Mouse (Mus musculus) liver, embryonic 12.5 days (tissue): Measurements from ENCODE around the gene Abhd17c. TPM values are rescaled to one million over a fixed set of nuclear protein-coding genes. Genes with fewer than 3 reads are reported as not detected.
A peak's percentile ranks its signal among the peaks of the same experiment; 100 is the strongest.
"Not testable (repeated sequence)": the region's sequence is repeated elsewhere in the genome, so short reads cannot be mapped to it uniquely, and the experiment has no call there.

Experiments used
- ATAC-seq: fragments of 200-750 bp; cut with Nextera tagmentation; 2 replicates; pipeline ENCODE4 v1.8.0; 2017; ENCODE audit warnings: moderate number of reproducible peaks, mild to moderate bottlenecking, moderate library complexity
- H3K27ac ChIP-seq: fragments of 300-500 bp; sonication (generic); 2 replicates; pipeline ENCODE4 v1.5.1; 2016; ENCODE audit warnings: mild to moderate bottlenecking
- H3K27me3 ChIP-seq: fragments of 300-500 bp; sonication (generic); replicated peaks from 2 replicates; pipeline ENCODE4 v1.6.1; 2016; ENCODE audit warnings: mild to moderate bottlenecking, moderate library complexity
- H3K36me3 ChIP-seq: fragments of 300-500 bp; sonication (generic); 2 replicates; pipeline ENCODE4 v1.6.1; 2016; ENCODE audit warnings: mild to moderate bottlenecking, moderate library complexity
- H3K4me1 ChIP-seq: fragments of 300-500 bp; sonication (generic); 2 replicates; pipeline ENCODE4 v1.6.1; 2016
- H3K4me2 ChIP-seq: fragments of 300-500 bp; sonication (generic); 2 replicates; pipeline ENCODE4 v1.6.1; 2016; ENCODE audit warnings: mild to moderate bottlenecking, moderate library complexity
- H3K4me3 ChIP-seq: fragments of 300-500 bp; sonication (generic); 2 replicates; pipeline ENCODE4 v1.5.1; 2016; ENCODE audit warnings: mild to moderate bottlenecking, moderate library complexity
- H3K9ac ChIP-seq: fragments of 300-500 bp; sonication (generic); 2 replicates; pipeline ENCODE4 v1.6.1; 2016; ENCODE audit warnings: mild to moderate bottlenecking, moderate library complexity
- H3K9me3 ChIP-seq: fragments of 300-500 bp; sonication (generic); replicated peaks from 2 replicates; pipeline ENCODE4 v1.6.1; 2016; ENCODE audit warnings: mild to moderate bottlenecking, moderate library complexity
- WGBS: fragments of 180-500 bp; shearing (Covaris S2); methylation state at CpG from one replicate; pipeline ENCODE4 v1.1.7; 2016; ENCODE audit not compliant: insufficient replicate concordance; 5-methylcytosine and 5-hydroxymethylcytosine counted together
- polyA plus RNA-seq: library from polyadenylated mRNA; unstranded; fragments of >200 nt; fragmentation: Nextera tagmentation; extraction: Ambion mirVana; gene quantifications from 2 replicates; pipeline ENCODE4 v1.2.1, GENCODE M21; 2016

Abhd17c gene
- 44.9 and 45.4 TPM in 2 replicates for polyA plus RNA-seq

GRCm38 (mm10) chr7:84151001-84151959, at the start of gene Abhd17c:
Abhd17c (minus strand) TSS chr7:84151893.
- H3K9ac ChIP-seq = peak within 1 kb of the TSS; percentile 89
- H3K27ac ChIP-seq = peak within 1 kb of the TSS; percentile 82
- no peaks in the 10 kb centered on the region for H3K27me3 ChIP-seq
- ATAC-seq = peak; percentile 18
- no peaks in the 10 kb centered on the region for H3K9me3 ChIP-seq
- H3K4me3 ChIP-seq = peak within 1 kb of the TSS; percentile 85
- peaks cover 62% of the 10 kb centered on the region for H3K4me1 ChIP-seq
- peak within 1 kb of the TSS; percentile 82 for H3K4me2 ChIP-seq
- peaks cover 5% of the 10 kb centered on the region for H3K36me3 ChIP-seq
- under 1% methylated on average over 109 of the region's 109 CpGs for whole genome bisulfite sequencing

GRCm38 (mm10) chr7:84197208-84197860, 45.6 kb upstream of the Abhd17c start:
- 59% methylated on average over 6 of the region's 6 CpGs for WGBS

GRCm38 (mm10) chr7:84196221-84196620, 44.5 kb upstream of the Abhd17c start:
- Histone ChIP-seq H3K4me2 (no peak overlapping the region), H3K4me1 (no peaks in the 10 kb centered on the region), H3K9ac (no peak overlapping the region), H3K36me3 (no peaks in the 10 kb centered on the region), H3K9me3 (no peaks in the 10 kb centered on the region), H3K4me3 (no peak overlapping the region), H3K27me3 (no peaks in the 10 kb centered on the region), H3K27ac (no peak overlapping the region)
- 46% methylated on average over 6 of the region's 6 CpGs for WGBS
- no peak for ATAC-seq

More at GRCm38 (mm10) chr7:84197208-84197860, 45.6 kb upstream of the Abhd17c start:
- no peaks in the 10 kb centered on the region for H3K4me1 ChIP-seq
- H3K4me2 ChIP-seq = no peak overlapping the region
- H3K9me3 ChIP-seq = no peaks in the 10 kb centered on the region
- H3K9ac ChIP-seq = no peak overlapping the region
- no peak overlapping the region for H3K27ac ChIP-seq
- H3K4me3 ChIP-seq = no peak overlapping the region
- H3K27me3 ChIP-seq = no peaks in the 10 kb centered on the region
- H3K36me3 ChIP-seq = no peaks in the 10 kb centered on the region
- no peak for ATAC-seq

- H3K4me1 ChIP-seq = no peaks in the 10 kb centered on the region
- H3K36me3 ChIP-seq = no peaks in the 10 kb centered on the region
- H3K27ac ChIP-seq = no peak overlapping the region
- no peak overlapping the region for H3K9ac ChIP-seq
- no peaks in the 10 kb centered on the region for H3K27me3 ChIP-seq
- no peak overlapping the region for H3K4me2 ChIP-seq
- no peaks in the 10 kb centered on the region for H3K9me3 ChIP-seq
- ATAC-seq = no peak
- 21% methylated on average over 3 of the region's 3 CpGs for WGBS
- no peak overlapping the region for H3K4me3 ChIP-seq
Observed at GRCm38 (mm10) chr7:84192256-84192655, 40.6 kb upstream of the Abhd17c start.

- H3K4me1 ChIP-seq = no peaks in the 10 kb centered on the region
- H3K4me3 ChIP-seq = no peak overlapping the region
- H3K9ac ChIP-seq = no peak overlapping the region
- H3K9me3 ChIP-seq = no peaks in the 10 kb centered on the region
- H3K36me3 ChIP-seq = no peaks in the 10 kb centered on the region
- H3K27ac ChIP-seq = no peak overlapping the region
- no peaks in the 10 kb centered on the region for H3K27me3 ChIP-seq
- no peak overlapping the region for H3K4me2 ChIP-seq
- ATAC-seq = no peak
- 65% methylated on average over 2 of the region's 2 CpGs for WGBS
Observed at GRCm38 (mm10) chr7:84191476-84191875, 39.8 kb upstream of the Abhd17c start.

- H3K4me3 ChIP-seq = no peak overlapping the region
- ATAC-seq = no peak
- no peaks in the 10 kb centered on the region for H3K27me3 ChIP-seq
- H3K4me2 ChIP-seq = no peak overlapping the region
- H3K27ac ChIP-seq = no peak overlapping the region
- no peaks in the 10 kb centered on the region for H3K4me1 ChIP-seq
- no peaks in the 10 kb centered on the region for H3K36me3 ChIP-seq
- H3K9ac ChIP-seq = no peak overlapping the region
- WGBS = 53% methylated on average over 5 of the region's 5 CpGs
- H3K9me3 ChIP-seq = no peaks in the 10 kb centered on the region
Observed at GRCm38 (mm10) chr7:84188196-84188595, 36.5 kb upstream of the Abhd17c start.

GRCm38 (mm10) chr7:84185196-84185595, 33.5 kb upstream of the Abhd17c start:
- no peak for ATAC-seq
- H3K27ac ChIP-seq = no peak overlapping the region
- no peak overlapping the region for H3K9ac ChIP-seq
- no peaks in the 10 kb centered on the region for H3K4me1 ChIP-seq
- no peaks in the 10 kb centered on the region for H3K27me3 ChIP-seq
- H3K9me3 ChIP-seq = no peaks in the 10 kb centered on the region
- H3K4me2 ChIP-seq = no peak overlapping the region
- no peaks in the 10 kb centered on the region for H3K36me3 ChIP-seq
- H3K4me3 ChIP-seq = no peak overlapping the region
- WGBS = 74% methylated on average over 4 of the region's 4 CpGs

GRCm38 (mm10) chr7:84184703-84185102, 33.0 kb upstream of the Abhd17c start:
- no peaks in the 10 kb centered on the region for H3K4me1 ChIP-seq
- H3K27ac ChIP-seq = no peak overlapping the region
- no peak for ATAC-seq
- H3K27me3 ChIP-seq = no peaks in the 10 kb centered on the region
- WGBS = 53% methylated on average over 3 of the region's 3 CpGs
- no peak overlapping the region for H3K4me2 ChIP-seq
- no peaks in the 10 kb centered on the region for H3K36me3 ChIP-seq
- no peak overlapping the region for H3K9ac ChIP-seq
- H3K9me3 ChIP-seq = no peaks in the 10 kb centered on the region
- H3K4me3 ChIP-seq = no peak overlapping the region

GRCm38 (mm10) chr7:84178809-84179208, 27.1 kb upstream of the Abhd17c start:
- ATAC-seq, H3K36me3 ChIP-seq, H3K27me3 ChIP-seq, H3K4me1 ChIP-seq, H3K9me3 ChIP-seq, H3K9ac ChIP-seq, H3K27ac ChIP-seq, H3K4me3 ChIP-seq, H3K4me2 ChIP-seq: not testable (repeated sequence)
- WGBS = 55% methylated on average over 2 of the region's 2 CpGs

- ATAC-seq = no peak
Observed at GRCm38 (mm10) chr7:84174655-84175448, 23.2 kb upstream of the Abhd17c start.

GRCm38 (mm10) chr7:84173394-84173793, 21.7 kb upstream of the Abhd17c start:
- Histone ChIP-seq H3K36me3 (no peaks in the 10 kb centered on the region), H3K27me3 (no peaks in the 10 kb centered on the region), H3K9me3 (no peaks in the 10 kb centered on the region), H3K4me1 (no peaks in the 10 kb centered on the region), H3K9ac (no peak overlapping the region), H3K4me3 (no peak overlapping the region), H3K27ac (no peak overlapping the region), H3K4me2 (no peak overlapping the region)
- ATAC-seq = no peak
- WGBS = 66% methylated on average over 4 of the region's 4 CpGs

More at GRCm38 (mm10) chr7:84174655-84175448, 23.2 kb upstream of the Abhd17c start:
- Histone ChIP-seq H3K9ac (no peak overlapping the region), H3K27me3 (no peaks in the 10 kb centered on the region), H3K4me1 (no peaks in the 10 kb centered on the region), H3K36me3 (no peaks in the 10 kb centered on the region), H3K4me3 (no peak overlapping the region), H3K9me3 (no peaks in the 10 kb centered on the region), H3K4me2 (no peak overlapping the region), H3K27ac (no peak overlapping the region)
- WGBS = 72% methylated on average over 11 of the region's 11 CpGs
